Mouse (Mus musculus): ENCODE measurements around the gene C2cd2.

Gene C2cd2

DNA sequence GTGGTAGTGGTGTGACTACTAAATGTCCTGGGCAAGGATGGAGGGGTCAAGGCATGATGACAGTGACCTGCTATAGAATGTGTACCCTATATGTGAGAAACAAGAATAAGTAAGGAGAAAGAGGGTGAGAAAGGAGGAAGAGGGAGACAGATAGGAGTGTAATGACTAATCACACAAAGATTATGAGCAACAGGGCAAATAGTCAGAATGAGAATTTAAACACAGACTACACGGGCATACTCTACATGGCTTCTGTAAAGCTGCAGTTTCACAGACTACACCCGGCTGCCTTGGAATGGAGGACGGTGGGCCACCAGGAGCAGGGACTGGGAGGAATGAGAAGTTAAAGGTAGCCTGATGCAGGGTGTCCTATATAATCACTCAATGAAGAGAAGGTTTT, 84.9 kb downstream of the C2cd2 start:
- DNase-seq: no peak

DNA sequence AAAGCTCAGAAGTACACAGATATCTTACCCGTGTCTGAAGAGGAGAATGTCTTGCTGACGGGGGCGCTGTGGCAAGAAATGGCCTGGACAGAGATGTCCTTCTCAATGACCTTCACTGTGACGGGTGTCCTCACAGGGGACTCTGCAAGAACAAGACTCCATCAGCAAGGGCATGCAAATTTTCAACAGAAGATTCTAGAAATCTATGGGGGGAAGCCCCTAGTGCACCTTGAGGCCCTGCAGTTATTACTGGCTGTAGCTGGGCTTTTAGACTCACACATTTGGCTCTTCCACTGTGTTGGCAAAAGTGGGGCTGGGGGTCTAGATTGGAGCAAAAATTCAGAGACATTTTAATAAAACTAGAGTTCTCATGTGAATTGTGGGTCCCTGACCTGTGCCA, 87.3 kb downstream of the C2cd2 start:
- no peak for DNase-seq

DNA sequence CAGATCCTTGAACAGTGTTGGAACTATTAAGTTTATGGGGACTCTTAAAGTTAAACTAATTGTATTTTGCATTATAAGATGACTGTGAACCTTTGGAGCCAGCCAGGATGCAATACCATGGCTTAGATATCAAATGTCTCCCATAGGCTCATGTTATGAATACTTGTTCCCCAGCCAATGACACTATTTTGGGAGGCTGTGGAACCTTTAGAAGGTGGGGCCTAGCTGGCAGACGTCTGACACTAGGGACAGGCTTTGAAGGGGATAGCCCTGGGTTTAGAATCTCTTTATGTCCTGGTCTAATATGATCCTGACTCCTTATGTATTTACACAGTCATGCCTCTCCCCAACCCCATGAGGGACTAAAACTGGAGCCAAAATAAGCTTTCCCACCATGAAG, 88.0 kb downstream of the C2cd2 start:
- DNase-seq: no peak

DNA sequence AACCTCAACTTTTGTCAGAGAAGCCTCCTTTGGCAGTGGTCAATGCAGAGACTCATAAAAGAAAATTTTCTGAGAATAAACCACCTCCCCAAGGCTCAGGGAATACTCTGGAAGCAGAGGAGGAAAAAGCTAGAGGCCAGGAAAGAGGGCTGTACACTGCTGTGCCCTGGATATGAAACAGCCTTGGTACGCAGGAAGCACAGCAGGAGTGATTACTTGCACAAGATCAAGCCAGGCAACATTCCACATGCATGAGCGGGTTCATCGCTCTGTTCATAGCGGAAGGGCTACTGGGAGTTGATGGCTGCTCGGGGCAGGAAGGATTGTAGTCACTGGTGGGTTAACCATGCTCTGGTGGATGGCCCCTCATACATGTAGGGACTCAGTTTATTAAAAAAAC, 89.7 kb downstream of the C2cd2 start:
- no peak for DNase-seq

DNA sequence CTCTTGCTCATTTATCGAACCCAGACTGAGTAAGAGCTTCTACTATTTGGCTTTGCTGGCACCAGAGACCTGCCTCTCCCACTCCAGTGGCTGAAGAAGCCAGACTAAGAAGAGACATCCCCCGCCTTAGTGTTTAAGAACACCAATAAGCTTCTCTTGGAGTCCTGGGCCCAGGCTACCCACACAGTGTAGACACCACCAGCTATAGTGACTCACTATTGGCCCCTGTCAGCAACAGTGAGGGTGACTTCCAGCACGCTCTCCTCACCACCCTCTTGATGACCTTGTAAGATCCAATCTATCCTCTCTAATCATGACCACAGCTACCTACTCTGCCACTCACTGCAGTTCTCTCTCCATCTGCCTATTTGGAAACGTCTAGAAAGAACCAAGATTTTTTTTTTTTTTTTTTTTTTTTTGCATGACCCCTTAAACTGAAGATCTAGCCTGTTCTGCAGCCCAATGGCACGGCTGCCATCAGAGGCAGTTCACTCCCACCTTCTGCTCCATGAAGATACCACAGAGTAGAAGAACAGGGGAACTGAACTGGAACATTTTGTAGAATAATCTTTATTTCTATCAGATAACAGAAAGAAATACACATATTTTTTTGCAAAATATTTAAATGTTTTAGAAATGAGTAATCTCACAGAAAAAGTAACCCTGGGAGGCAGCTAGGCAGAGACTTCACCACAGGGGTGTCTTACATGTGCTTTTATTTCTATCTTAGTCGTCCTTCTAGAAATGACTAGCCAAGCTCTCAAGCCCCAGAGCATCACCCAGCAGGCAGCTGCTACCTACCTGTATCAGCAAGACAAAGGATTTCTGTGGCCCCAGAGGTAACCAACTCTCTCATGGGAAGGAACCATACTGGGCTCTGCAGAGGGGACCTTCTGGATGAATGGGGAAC, 93.0 kb downstream of the C2cd2 start:
- no peak for DNase-seq

DNA sequence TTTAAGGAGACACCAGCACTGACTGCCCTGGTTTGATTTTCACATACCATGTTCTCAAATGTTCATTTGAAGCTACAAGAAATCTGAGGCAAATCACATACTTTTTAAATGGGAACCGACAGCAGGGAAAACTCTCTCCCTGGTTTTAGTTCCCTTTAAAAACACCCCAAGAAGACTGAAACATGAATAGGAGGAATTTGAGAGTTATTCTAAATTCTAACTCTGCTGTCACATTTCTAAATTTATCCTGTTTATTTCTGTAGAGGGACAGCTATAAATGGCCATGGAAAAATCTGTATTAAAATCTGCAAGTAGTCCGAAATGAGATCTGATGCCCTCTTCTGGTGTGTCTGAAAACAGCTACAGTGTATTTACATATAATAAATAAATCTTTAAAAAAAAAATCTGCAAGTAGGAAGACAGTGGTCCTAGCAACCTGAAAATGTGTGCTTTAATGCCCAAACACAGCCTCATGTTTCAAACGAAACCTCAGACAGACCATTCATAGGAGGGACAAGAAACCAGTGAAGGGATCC, 98.4 kb downstream of the C2cd2 start:
- no peak for DNase-seq

DNA sequence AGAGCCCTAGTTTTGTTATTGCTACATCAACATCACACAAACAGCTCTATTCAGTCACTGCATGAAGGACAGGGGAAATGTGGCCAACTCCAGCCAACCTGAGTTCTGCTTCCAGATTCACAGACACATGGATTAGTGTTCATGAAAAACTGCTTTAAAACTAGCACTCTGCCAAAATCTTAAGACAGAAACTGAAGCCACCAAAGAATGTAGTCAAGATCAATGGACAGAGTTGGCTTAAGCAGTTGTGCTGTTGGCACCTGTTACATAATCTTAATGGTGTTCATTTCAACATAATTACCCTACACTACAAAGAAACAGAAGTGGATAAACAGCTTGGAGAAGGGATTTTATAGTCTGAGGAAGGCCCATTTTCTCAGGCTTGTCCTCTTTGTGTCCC, 106.3 kb downstream of the C2cd2 start:
- DNase-seq: no peak

DNA sequence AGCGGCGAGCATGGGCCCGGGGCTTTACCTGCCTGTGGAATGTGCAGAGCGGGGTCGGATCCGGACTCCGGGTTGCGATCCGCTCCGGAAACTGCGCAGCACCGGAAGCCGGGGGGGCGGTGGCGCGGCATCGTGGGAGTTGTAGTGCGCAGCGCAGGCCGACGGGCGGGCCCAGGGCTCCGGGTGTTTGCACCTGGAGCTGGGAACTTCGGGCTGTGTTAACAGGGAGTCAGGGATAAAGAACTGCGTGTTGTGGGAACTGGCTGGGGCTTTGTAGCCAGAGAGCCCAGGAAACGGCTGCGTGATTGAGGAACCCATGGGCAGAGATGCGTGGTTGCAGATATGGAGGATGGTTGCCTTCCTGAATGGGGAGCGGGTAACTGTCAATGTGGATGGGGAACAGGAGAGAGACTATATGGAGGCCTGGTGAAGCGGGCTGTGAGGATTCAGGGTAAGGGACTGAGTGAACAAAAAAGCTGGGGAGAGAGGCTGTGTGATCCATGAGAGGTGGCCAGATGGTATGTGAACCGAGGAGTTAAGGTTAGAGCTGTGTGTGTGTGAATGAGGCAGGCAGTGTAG, 110.6 kb downstream of the C2cd2 start, which contains the start of gene Prdm15:
TSS of gene Prdm15 (minus strand) at position 110 of the 579 bp plus-strand sequence.
- DNase-seq: peak; percentile 90

DNA sequence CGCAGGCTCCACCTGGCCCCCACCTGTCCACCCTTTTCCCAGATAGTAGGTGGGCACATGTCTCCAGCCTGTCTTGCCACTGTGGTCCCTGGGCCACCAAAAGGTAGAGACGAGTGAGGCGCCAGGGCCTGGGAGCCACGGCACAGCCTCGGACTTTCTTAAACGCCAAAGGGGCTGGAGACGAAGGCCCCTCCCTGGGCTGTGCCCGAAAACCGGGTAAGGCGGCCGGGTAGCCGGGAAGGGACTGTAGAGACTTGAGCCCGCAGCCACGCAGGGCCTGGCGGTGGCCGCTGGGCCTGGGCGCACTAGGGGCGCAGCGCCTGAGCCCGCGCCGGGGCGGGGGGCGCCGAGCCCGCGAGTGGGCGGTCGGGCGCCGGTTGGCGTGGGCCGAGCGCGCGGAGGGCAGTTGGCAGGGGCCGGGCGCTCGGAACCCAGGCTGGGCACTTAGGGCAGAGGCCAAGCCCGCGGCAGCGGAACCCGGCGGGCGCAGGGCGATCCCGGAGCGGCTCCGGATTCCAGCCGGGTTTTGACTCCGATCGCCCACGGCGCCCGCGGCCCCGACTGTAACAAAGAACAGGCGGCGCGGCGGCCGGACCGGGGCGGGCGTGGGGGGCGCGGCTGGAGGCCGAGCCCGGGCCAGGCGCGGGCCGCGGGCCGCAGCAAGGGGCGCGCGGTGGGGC, 111.2 kb downstream of the C2cd2 start:
- DNase-seq: peak; percentile 89

DNA sequence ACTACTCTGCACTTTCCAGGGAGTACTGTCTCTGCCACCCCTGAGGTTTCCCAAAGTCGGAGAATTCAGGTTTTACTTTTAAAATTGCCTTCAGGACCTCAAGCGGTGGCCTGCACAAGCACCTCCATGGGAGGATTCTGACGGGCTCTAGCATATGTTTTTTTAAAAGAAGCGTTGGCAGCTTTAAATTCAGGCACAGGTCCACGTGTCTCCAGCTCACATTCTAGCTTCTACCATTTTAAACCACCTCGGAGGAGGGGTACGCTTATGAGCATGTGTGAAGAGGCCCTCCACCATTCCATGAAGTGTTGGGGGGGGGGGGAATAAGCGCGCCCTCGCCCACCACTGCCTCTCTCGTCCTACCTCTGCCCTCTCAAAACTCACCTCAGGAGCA, 111.7 kb downstream of the C2cd2 start:
- no peak for DNase-seq

DNA sequence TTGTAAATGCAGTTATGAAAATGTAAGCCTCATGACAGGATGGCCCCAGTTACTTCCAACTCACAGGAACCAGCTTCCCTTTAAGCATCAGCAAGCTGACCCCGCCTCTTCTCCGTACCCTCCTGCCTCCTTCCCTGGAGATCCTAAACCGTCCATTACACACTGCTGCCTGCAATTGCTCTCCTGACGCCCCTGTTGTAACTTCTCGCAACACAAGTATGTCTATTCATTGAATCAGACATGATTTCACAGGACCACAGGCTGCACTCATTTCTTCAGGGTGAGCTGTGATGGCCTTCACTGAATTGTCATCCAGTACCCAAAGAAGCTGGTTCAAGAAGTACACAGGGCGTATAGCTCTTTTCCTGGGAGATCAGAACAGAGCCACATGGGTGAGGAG, 113.6 kb downstream of the C2cd2 start:
- no peak for DNase-seq

DNA sequence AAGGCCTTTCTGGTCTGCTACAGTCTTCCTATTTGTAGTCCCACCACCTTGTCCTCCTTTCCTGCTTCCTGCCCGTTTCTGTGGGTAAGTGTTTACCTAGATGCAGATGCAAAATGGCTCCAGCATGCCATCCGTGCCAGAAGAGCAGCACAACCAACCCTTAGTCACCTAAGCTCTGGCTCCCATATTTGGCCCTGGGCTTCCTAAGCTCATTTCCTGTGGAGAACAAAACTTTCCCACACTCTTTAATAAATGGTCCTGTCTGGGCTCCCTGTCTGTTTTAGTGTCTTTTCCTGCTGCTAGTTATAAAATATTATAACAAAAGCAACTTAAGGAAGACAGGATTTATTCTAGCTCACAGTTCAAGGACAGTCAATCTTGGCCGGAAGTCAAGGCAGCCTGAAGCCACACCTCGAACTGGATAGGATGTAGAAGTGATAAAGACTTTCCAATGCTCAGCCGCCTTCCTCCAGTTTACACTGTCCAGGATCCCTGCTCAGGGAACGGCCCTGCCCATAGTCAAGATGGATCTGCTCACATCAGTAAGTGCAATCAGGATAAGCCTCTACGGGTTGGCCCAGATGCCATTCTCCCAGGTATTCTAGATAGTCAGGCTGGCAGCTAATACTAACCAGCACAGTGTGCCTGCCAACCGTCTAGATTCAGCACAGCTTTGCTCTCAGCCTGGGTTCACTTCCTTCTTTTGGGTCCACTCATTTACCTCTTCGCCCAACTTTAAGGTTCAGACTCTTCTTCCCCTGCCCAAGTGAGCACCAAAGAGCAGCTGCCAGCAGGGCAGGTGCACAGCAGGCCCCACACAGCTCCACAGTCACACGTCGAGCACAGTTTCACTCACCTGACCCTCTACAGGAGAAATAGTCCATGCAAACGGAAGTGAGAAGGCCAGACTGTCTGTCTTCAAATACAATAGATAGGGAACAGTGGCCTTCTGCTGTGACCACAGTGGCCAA, 117.1 kb downstream of the C2cd2 start:
- no peak for DNase-seq

DNA sequence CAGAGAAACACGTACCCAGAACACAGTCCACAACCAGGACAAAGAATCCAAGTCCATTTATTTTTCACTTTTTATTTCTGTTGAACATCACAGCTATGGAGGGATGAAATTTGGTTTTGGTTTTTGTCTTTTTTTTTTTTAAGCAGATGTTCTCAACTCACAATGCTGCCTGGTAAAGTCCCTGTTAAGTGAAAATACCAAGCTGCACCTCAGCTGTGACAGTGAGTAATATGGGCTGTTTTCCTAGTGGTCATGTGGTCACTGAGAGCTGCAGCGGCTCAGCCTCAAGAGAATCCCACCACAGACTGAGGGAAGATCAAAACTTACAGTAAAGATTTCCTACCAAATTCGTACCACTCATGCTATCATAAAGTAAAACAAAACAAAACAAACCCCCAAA, 130.2 kb downstream of the C2cd2 start:
- DNase-seq: no peak

DNA sequence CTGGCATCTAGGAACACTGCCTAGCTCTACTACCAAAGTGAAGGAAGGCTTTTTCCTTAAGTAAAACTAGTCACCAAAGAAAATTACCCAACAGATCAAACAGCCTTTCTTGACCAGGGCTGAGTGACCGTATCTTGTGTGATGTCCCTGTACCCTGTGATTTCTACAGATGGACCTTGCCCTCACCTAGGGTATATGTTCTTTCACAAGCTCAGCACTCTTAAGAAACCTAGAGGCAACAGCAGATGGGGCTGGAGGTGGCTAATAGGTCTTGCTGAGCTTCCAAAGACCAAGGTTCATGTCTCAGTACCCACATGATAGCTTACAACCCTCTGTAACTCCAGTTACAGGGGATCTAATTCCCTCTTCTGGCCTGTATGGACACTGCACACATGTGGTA, 134.2 kb downstream of the C2cd2 start:
- DNase-seq: no peak

DNA sequence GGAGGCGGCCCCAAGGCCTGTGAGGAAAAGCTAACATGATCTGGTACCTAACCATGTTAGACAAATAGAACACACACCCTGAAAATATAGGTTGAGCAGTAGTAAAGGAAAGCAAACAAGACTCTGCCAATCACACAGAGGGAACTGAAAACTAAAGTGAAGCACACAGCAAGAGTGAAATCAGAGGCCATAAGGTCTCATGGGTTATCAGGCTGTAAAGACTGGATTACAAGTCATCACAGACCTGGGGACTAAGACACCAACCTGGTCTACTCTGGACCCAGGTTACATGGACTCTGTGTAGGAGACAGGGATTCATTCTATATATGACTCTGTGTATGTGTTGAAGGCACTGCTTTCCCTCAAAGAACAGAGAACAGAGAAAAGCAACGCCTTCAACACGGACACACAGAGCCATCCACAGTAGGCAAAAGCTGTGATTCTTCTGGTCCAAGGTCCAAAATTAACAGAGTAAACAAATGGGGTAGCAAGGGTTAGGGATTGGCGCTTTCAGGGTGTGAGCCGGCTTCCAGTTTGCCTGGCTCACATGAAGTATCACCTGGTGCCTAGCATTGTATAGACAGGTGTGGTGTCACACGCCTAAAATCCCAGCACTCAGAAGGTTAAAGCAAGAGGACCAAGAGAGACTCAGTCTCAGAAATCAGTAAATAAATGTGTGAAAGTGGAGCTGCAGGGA, 138.9 kb downstream of the C2cd2 start:
- DNase-seq: no peak

DNA sequence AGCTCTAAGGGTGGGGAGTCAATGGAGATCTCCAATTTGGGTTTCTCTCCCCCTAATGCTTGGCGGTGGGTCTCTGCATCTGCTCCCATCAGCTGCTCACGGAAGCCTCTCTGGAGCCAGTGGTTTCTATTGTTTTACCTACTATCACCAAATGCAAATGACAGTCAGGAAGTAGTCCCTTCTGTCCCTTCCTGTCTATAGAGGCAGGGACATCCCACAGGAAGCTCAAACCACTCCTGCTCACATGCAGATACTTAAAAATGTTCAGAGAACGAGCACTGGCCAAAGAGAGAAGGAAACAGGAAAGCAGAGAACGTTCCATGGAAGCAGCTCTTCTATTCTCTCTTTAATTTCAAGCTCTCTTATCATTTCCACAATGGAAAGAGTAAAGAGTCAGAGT, 142.9 kb downstream of the C2cd2 start:
- DNase-seq: no peak

DNA sequence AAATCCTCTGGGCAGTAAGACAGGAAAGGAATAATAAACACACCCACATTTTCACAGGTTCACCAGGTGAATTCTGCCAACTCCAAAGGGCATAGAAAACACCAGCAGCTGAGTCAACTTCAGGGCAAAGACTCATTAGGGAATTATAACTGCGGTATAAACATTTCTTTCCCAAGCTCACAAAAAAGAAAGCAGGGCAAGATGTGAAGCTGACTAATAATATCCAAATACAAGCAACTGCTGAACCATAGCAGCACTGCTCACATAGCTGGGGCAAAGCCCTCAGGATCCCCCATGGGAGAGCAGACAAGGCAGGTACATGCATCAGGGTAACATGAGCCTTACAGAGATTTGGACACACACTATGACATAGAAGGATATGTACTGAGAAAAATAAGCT, 145.0 kb downstream of the C2cd2 start:
- no peak for DNase-seq

DNA sequence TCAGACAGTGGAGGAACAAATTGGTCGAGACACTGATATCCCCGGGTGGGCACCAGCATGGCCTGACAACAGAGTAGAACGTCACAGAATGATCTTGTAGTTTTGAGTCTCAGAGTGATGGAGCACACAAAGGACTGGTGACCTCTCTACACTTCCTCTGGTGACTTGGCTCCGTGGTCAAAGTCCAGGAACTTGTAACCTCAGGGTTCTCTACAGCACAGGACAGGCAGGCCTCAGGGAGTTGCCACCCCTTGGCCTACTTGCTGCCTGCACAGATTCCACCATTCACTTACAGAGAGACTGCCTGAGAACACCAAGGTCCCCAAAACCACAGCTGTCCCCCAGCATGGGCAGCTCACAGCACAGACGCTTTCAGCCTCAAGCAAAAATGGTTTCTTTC, 147.1 kb downstream of the C2cd2 start:
- DNase-seq: no peak

DNA sequence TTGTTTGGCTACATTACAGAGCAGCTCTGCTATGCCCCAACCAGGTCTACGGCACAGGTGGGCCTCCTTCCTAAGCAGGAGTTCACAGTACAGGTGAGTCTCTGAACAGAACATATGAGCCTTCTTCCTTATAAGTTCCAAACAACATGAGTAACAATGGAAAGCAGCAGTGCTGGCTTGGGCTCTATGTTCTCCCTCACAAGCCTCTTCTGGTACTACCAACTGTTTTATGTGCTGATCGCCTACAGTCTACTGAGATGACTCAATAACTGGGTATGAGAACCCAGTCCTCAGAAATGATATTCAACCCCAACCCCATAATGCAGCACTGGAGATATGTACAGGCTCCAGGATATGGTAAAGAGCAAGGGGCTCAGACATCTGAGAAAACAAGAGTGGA, 148.3 kb downstream of the C2cd2 start:
- DNase-seq: no peak

DNA sequence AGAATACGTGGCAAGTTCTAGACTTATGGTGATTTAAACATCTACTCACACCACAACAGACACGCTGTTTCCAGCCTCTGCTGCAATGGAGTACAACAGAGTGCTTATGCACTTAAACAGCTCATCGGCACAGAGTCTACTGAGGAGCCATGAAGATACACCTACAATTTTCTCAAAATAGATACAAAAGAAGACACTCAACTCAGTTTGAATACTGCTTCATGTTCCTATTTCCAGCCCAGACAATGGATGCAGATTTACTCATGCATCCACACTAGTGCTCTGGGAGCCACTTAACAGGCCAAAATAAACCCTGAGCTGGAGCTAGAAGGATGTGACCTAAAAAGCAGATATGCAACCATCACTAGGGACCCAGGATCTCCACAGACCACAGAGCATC, 153.5 kb downstream of the C2cd2 start:
- no peak for DNase-seq

DNA sequence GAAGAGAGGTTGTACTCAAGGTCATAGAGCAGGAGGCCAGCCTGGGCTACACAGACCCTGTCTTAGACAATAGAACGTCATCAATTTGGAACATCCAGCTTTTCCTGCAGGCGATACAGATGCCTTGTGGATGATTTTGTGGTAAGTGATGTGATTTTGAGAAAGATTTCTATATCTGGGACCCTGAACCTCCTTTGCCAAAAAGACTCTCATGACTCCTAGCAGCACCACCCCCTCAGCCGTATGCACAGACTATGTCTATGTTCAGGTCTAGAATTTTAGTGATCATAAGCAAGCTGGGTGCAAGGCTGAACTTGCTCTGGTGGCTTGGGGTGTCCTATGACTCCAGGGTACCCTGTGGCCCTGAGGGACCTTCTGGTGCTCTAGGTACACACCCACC, 156.8 kb downstream of the C2cd2 start:
- no peak for DNase-seq
